Mouse (Mus musculus): ENCODE results near the gene Ech1.
A peak's percentile ranks its signal among the peaks of the same experiment; 100 is the strongest.

Ech1 gene

DNA sequence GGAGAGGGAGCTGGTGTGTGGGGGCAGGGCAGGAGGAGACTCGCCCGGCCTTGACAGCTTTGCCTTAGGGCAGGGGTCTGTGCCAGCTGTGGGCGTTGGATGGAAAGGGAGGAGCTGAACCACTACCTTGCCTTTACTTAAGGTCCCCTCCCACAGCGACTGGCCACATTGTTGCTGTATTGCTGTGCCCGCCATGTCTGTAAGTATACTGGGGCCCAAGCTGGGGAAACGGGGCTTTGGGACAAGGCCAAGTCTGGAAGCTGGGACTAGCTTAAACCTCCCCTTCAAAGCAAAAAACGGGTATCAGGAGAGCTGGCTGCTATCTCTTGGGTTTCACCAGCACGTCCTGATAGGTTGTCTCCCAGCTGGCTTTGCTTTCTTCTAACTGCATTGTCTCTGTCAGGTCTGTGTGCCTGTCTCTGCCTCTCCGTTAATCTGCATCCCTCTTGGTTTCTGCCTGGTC lies 39.3 kb downstream of the Ech1 start:
- DNase-seq = no peak

DNA sequence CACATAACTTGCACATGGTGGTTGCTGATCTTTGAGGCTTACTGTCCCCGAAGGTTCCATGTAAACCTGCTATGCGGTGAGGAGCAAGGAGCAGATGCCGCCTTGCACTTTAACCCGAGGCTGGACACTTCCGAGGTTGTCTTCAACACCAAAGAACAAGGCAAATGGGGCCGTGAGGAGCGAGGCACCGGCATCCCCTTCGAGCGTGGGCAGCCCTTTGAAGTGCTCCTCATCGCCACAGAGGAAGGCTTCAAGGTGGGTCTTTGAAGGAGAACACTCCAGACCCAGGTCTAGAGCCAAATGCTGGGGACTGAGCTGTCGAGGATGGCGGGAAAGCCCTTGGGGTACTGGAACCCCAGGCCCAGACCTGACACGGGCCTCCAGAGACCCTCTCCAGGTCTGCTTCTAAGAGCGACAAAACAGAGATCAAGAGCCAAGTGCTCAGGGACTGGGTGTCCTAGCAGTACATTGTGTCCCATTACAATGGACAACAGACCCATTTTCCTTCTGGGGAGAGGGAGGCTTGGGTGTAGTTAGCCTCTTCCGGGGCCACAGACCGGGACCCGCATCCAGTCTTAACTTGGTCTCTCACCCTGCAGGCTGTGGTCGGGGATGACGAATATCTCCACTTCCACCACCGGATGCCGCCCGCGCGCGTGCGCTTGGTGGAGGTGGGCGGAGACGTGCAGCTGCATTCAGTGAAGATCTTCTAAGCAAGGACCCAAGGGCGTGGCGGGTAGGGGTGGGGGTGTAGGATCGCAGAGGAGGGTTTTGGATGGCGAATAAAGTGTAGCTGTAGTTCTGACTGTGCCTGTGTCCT lies 40.7 kb downstream of the Ech1 start:
- DNase-seq = peak; percentile 84

DNA sequence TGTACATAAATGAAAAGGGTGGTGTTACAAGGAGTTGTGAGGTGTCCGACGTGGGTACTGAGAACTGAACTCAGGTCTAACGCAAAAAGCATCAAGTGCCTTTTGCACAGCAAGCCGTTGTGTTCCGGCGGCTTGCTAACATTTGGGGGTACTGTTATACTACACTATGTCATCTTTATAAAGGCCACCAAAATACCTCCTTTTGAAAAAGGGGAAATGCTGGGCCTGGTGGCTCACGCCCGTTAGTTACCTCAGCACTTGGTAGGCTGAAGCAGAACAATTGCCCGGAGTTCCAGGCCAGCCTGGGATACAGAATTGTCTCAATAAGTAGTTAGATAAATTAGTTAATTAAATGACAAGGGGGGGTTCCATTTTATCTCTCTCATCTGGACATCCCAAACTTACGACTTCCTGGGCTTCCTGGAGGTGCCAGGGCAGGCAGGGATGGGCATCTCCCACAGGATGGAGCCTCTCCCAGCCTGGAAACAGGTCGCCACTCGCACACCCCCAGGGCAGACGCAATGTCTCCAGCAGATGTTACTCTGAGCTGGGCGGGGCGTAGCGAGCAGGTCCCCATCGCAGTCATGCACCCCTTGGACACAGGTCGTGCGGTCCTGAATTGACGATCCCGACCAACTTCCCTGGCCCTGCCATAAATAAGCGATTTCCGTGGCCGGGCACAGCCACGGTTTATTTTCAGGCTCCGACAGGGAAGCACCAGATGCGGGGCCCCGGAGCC lies 41.9 kb downstream of the Ech1 start:
- no peak for DNase-seq

DNA sequence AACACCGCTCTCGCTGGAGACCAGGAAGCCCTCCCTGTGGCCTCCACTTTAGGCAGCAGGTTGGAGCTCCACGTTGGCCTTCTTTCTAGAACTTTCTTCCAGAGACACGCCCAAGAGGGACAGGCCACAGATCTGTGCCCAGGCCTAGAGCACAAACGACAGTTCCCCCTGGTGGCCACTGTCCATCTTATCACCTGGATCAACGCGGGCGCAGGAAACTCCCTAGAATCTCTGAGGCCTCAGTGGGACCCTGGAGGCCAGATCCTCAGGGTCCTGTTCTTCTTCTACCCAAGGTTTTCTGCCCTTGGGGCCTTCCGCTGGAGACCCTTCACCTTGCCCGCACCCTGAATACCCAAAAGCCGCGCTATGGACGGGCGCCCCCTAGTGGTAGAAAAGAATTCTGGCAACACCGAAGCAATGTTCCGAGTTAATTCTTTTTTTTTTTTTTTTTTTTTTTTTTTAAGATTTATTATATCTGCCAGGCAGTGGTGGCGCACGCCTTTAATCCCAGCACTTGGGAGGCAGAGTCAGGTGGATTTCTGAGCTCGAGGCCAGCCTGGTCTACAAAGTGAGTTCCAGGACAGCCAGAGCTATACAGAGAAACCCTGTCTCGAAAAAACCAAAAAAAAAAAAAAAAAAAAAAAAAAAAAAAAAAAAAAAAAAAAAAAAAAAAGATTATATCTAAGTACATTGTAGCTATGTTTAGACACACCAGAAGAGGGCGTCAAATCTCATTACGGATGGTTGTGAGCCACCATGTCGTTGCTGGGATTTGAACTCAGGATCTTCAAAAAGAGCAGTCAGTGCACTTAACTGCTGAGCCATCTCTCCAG lies 42.7 kb downstream of the Ech1 start:
- DNase-seq = peak; percentile 37

DNA sequence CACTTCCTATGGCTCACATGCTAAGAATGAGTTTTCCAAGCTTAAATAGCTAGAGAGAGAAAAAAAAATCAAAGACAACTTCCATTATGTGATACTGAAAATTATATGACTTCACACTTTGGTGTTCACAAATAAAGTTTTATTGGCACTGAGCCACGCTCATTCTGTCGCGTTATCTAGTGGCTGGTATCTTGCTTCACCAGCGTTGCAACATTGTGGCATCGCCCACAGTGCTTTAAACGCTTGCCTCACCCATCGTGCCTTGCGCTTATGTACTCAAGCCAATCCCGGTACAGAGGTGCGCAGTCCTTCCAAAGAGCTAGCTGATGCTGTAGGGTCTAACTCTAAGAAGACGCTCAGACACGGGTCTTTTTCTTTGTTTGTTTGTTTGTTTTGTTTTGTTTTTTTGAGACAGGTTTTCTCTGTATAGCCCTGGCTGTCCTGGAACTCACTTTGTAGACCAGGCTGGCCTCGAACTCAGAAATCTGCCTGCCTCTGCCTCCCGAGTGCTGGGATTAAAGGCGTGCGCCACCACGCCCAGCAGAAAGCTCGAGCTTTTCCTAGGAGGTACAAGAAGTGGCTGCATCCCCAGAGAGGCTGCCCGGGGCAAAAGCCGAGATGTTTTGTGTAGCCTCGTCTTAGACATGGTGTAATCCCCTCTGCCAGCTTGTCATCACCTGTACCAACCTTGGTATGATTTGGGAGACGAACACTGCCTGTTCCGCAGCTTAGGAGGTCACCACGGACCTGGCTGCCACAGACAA lies 46.1 kb downstream of the Ech1 start:
- DNase-seq = no peak

DNA sequence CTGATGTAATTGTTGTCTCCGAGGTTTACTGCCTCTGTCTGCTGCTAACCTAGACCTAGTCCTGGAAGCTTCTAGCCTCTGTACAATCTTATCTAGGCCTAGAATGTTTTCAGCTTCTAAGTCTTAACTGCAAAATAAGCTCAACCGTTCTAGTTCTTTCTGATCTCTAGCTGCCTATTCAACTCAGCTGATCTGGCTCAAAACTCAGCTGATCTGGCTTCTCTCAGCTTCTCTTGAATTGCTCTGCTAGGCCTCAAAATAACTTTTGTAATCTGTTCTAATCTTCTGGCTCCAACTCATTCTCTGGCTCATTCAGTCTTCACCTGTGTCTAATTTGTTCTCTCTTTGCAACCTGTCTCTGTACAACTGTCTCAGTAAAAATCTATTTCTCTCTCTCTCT lies 49.5 kb downstream of the Ech1 start:
- DNase-seq = no peak

DNA sequence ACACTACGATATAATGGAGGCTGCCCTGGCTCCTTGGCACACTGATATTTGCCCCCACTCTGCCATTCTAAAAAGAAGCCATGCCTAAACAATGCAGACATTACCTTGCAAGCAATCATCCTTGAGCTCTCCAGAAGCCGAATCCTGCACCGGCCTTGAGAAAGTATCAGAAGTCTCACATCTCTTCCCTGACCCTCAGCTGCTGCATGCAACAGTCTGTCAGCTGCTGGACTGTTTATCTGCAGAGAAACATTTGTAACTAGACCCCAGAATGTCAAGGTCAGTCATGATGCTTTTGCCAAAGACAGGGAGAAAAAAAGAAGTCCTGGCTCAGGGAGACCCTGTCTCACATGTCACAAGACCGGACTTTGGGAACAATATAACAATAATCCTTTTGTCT lies 51.1 kb downstream of the Ech1 start:
- DNase-seq = no peak

DNA sequence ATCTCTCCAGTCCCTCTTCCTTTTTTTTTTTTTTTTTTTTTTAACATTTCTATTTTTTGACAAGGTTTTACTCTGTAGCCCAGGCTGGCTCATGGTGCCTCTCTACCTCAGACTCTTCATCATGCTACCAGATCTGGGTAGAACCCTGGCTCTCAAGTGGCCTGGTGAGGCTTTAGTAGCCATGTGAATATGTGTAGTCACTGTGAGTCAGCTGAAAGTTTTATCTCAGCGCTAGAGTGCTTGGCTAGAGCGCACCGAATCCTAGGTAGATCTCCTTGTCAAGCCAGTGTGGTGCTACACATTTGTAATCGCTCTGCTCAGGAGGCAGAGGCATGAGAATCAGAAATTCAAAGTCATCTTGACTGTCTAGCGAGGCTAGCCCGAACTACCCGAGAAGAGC lies 52.1 kb downstream of the Ech1 start:
- DNase-seq = no peak

DNA sequence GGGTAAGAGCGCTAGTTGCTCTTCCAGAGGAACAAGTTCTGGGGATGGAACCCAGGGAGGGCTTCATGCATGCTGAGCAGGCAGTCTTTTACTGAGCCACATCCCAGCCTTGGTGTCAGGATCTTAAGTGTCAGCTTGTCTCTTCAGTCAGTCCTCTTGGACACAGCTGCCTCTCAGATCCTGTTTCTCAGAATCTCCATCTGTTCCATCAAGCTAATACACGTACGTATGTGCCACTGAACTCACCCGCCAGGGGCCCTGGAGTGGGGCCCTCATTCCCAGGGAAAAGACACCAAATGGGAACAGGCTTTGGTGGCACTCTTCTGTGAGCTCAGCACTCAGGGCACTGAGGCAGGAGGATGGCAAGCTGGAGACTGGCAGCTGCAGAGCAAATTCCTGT lies 52.8 kb downstream of the Ech1 start:
- no peak for DNase-seq

DNA sequence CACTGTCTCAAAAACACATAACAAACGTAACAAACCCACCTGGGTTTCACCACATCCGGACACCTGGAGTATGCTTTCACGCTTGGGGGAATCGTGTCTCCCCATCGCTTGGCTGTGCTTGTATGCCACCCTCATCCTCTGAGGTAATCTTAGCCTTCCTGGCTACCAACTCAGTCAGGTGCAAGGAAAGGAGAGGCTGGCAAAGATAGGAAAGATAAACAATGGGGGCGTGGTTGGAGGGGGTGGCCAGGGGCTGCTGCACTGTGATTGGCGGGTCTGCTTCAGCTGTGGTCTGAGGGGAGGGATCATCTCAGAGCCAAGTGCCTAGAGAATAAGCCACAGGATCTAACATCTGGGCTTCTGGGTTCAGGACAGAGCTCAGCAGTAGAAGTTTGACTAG lies 54.6 kb downstream of the Ech1 start:
- DNase-seq = no peak

DNA sequence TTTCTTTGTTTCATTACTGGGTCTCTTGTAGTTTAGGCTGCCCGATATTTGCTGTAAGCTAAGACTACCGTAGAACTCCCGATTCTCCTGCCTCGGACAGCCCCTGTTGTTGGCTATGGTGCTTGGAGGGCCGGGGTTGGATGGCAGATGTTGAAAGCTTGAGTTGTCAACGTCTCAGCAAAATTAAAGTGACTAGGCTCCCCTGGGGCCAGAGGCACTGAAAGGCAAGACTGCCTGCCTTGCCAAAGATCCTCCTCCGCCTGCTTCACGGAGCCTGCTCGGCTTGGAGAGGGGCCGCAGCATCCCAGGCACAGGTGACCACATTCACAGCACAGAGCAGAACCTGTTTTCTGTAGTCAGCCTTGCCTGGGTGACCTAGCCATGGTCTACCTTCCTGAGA lies 55.5 kb downstream of the Ech1 start:
- no peak for DNase-seq

DNA sequence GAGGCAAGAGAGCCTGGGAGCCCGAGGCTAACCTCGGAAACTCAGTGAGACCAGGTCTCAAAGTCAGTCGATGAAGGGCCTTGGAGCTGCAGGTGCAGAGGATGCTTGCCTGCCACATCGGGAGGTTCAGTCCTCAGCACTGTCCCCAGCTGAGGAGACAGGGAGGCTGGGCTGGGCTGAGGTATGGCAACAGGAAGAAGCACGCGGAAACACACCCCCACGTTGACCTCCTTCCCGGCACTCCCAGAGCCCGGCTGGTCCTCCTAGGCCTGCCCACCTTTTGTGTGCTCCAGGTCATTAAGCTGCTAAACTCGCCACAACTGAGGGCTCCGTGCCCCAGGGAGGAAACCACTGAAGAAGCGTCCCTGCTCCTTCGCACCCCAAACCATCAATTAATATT lies 56.2 kb downstream of the Ech1 start, which contains the start of gene Capn12:
Gene Capn12 (plus strand): TSS at position 224 of the 400 bp plus-strand sequence.
- DNase-seq = no peak

Data from right cerebral cortex, postnatal 25 days (tissue).